Mouse (Mus musculus): ENCODE data around the gene Kat2b.
A peak's percentile ranks its signal among the peaks of the same experiment; 100 is the strongest.
"Not testable (repeated sequence)": the region's sequence is repeated elsewhere in the genome, so short reads cannot be mapped to it uniquely, and the experiment has no call there.

Kat2b gene

GRCm38 (mm10) chr17:53566161-53566918, at the start of gene Kat2b:
Gene Kat2b, plus strand, starts transcription at chr17:53566861.
- DNase-seq = peak; percentile 27 to 32

GRCm38 (mm10) chr17:53519364-53519763, 47.3 kb upstream of the Kat2b start:
- DNase-seq = peak in 1 of 2 experiments; percentile 4

- DNase-seq = no peak
Observed at GRCm38 (mm10) chr17:53520509-53520908, 46.2 kb upstream of the Kat2b start.

GRCm38 (mm10) chr17:53528034-53528433, 38.6 kb upstream of the Kat2b start:
- no peak for DNase-seq

DNA sequence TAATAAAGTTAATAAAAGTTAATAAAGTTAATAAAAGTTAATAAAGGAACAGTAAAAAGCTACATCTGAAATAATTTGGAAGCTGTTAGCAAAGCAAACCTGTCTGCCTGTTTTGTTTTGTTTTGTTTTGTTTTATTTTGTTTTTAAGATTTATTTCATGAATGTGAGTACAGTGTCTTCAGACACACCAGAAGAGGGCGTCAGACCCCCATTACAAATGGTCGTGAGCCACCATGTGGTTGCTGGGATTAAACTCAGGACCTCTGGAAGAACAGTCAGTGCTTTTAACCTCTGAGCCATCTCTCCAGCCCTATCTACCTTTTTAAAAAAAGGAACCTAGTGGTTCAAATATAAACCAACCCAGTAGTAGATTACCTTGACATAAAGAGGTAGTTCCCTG, 35.5 kb upstream of the Kat2b start:
- DNase-seq = peak; percentile 9 to 10

- no peak for DNase-seq
Observed at GRCm38 (mm10) chr17:53532425-53532824, 34.2 kb upstream of the Kat2b start.

GRCm38 (mm10) chr17:53539351-53539750, 27.3 kb upstream of the Kat2b start, which contains the start of gene Pp2d1:
Gene Pp2d1, minus strand, starts transcription at chr17:53539451.
- DNase-seq = not testable (repeated sequence)

DNA sequence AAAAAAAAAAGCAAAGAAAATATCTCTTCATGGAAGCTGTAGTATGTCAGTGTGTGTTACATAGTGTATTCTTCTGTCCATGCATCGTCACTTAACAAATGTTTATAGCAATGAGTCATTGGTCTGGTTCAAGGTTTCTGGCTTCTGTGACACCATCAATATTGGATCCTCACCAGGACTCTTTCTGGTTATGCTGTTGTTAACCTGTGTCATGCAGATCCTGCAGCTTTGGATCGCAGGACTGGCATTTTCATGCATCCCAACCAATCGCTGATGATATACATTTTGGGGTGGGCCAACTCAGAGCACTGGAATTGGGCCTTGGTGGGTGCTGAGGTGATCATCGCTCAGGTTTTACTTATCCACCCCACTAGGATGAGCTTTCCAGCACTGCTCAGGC, 24.1 kb upstream of the Kat2b start:
- no peak for DNase-seq

DNA sequence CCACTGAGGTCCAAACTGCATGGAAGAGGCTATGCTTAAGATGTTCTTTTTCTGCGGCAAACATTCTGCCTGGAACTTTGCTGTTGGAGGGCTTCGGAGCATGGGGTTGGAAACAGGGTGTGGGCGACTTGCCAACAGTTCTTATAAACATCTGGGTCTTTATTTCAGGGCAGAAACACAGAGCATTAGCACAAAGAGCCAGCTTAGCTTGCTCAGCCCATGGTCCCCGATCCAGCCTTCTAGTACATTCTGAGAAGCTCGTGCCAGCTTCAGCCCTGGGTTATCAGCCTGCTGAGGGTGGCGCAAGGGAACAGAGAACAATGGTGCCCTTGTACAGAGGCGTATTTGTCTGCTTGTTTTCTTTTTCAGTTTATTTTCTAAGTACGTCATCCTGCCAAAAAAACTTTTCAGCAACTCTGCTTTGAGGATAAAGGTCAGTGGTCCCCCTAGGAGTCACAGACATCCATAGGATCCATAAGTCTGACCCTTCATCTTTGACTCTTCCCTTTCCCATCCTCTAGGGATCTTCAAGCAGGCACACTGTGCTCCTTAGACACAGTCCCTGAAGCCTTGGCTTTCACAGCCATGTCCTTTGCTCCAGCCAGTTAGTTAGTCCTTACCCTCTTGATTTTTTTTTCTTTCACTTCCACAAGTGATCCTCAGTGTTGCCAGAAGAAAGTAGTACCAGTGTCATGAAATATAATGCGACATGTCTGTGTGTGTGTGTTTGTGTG, 22.9 kb upstream of the Kat2b start:
- no peak for DNase-seq

- no peak for DNase-seq
Observed at GRCm38 (mm10) chr17:53551306-53552299, 15.1 kb upstream of the Kat2b start.

- DNase-seq = peak; percentile 28 to 36
Observed at GRCm38 (mm10) chr17:53554088-53554487, 12.6 kb upstream of the Kat2b start.

DNA sequence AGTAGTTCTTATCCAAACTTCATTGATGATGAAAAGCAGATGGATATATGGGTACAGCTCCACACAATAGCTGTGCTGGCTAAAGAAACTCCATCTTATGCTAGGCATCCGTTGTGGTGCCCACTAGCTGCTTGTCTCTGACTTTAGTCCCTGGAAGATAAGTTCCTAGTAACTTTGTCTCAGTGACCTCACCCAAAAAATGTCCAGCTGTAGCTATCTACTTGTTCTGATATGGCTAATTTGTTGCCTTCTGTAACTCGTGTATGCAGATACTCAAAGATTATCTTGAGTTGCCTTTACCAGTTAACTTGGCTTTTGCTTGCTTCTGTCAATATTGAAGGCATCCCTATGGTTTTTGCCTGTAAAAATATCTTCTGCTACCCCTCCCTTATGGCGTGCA, 11.8 kb upstream of the Kat2b start:
- no peak for DNase-seq

GRCm38 (mm10) chr17:53557443-53557842, 9.2 kb upstream of the Kat2b start:
- no peak for DNase-seq

- DNase-seq = no peak
Observed at GRCm38 (mm10) chr17:53559646-53560045, 7.0 kb upstream of the Kat2b start.

- DNase-seq = no peak
Observed at GRCm38 (mm10) chr17:53561458-53562029, 5.1 kb upstream of the Kat2b start.

GRCm38 (mm10) chr17:53564837-53565236, 1.8 kb upstream of the Kat2b start:
- no peak for DNase-seq

- peak; percentile 68 to 72 for DNase-seq
Observed at GRCm38 (mm10) chr17:53566919-53567345, 271 bp downstream of the Kat2b start.

DNA sequence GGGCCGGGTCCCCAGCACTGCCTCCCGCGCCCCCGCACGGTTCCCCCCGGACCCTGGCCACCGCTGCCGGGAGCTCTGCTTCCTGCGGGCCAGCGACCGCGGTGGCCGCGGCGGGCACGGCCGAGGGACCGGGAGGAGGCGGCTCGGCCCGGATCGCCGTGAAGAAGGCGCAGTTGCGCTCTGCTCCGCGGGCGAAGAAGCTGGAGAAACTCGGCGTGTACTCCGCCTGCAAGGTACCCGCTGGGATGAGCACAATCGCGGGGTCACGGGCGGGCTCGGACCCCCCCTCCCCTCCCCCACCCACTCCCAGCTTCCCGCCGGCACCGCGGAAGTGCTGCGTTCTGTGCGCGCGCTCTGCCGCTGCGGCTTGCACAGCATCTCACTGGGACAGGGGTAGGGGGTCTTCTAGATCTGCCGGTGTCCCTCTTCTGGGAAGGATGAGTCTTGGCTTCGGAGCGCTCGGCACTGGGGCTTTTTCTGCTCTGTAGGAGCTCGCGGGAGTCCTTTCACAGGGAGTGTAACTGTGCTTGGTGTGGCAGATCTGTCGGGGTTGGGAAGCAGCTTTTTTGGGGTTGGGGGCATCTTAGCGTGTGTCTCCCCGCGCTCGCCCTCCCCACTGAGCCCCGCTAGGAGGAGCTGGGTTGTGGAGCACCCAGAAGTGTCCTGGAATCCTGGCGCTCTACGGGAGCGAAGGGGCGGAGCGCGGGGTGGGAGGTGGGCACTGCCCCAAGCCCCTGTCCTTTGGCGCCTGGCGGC, 863 bp downstream of the Kat2b start:
- peak; percentile 55 to 60 for DNase-seq

DNA sequence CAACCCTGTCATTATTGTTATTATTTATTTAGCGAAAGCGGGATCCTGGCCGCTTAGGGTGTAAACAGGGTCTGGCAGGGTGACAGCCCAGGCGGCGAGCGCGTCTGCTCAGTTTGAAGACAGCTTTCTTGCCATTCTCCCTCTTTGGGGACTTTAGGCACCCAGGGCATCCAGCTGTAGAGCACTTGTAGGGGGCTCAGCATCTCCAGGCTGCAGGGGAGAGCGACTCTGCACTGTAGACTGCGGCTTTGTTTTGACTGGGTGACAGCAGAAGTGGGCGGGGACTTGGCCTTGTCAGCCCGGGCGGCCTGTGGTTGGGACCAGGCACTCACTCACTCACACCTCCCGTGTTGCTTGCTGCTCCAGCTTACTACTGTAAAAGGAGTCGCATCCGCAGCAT, 1.5 kb downstream of the Kat2b start:
- DNase-seq = peak; percentile 83 to 85

DNA sequence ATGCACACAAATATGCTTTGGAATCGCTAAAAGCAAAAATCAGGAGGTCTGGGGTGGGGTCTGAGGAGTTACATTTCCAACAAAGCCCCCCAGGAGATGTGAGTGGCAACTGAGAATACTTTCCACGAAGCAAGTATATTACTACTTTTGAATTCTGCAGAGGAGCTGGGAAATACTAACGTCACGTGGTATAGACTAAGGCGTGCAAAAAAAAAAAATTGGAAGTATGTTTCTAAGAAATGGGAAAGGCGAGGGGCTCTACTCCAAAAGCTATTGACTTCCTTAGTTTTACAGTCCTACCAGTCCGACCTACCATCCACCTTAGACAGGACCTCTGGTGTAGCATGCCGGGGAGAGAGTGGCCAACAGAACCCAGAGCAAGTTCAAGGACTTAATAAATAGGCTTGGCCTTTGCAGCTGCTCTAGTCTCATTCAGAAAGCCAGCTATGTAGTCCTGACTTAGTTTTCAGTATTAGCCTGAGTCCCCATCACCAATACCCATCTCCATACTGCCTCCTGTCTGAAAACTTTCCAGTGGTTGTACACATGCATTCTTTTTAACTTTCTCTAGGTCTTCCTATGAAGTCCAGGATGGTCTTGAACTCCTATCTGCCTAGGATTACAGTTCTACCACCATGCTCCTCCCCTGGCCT, 2.2 kb downstream of the Kat2b start:
- no peak for DNase-seq

DNA sequence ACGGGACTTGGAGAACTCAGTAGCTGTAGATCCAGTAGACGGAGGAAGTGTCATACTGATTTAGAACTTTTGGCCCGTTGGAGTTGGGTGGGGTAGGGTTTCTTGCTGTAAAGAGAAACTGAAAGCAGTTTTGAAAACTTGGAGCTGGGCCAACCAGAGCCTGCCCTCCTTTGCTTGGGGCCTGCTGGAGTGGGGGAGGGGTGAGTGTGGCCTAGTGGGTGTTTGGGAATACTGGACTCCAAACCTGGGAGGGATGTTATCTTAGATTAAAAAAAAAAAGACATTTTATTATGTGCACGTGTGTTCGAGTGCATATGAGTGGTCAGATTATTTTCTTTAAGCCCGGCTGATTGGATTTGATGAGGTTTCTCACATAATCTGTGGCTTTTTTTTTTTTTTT, 3.2 kb downstream of the Kat2b start:
- DNase-seq = peak; percentile 75 to 78

All from B cell, adult 2 months (primary cell).